Mouse (Mus musculus) adrenal gland, adult (tissue): ENCODE measurements around the gene Psg29.

ENCODE experiments used
- DNase-seq, 2 experiments: peaks; one replicate each; pipeline ENCODE4 v3.0.0; 2022 to 2023; ENCODE audit warnings: low spot score in 1 of 2; ENCODE audit not compliant: inconsistent age in 2 of 2

Psg29 gene

GRCm38 (mm10) chr7:17203177-17203576 is at the start of gene Psg29:
Gene Psg29 (plus strand): TSS chr7:17203477.
- no peak for DNase-seq

- DNase-seq = peak; percentile 50 to 88
These were observed 47.6 kb upstream of the Psg29 start for GRCm38 (mm10) chr7:17155634-17156033.

GRCm38 (mm10) chr7:17156885-17157677 is 46.2 kb upstream of the Psg29 start:
- DNase-seq = no peak

GRCm38 (mm10) chr7:17159011-17159410 is 44.3 kb upstream of the Psg29 start:
- peak in 1 of 2 experiments; percentile 35 for DNase-seq

- no peak for DNase-seq
These were observed 31.4 kb upstream of the Psg29 start for GRCm38 (mm10) chr7:17171827-17172226.

- DNase-seq = no peak
These were observed 2.4 kb downstream of the Psg29 start for GRCm38 (mm10) chr7:17205530-17206184.
